In genomic region chr5:120967355-120968133, GRCm38 (mm10) we compare ENCODE assay signal across 21 mouse cellular contexts. TPM values are rescaled to one million over a fixed set of nuclear protein-coding genes. Genes with fewer than 3 reads are reported as not detected.
"Had no signal": no experiment of that assay in that cellular context is flagged by ENCODE, and none has a peak within 500 bp of the region (broad histone marks: within the 10 kb centered on the region; RNA-seq: fewer than 3 reads in every experiment).

No protein-coding gene starts in this region.

- H3K27me3 ChIP-seq: limb, embryonic 13.5 days; midbrain, embryonic 12.5 days; neural tube, embryonic 13.5 days; stomach, embryonic 15.5 days had no signal

- H3K9me3 ChIP-seq: limb, embryonic 13.5 days; midbrain, embryonic 12.5 days; neural tube, embryonic 13.5 days; stomach, embryonic 15.5 days had no signal

- H3K4me2 ChIP-seq: limb, embryonic 13.5 days; midbrain, embryonic 12.5 days; neural tube, embryonic 13.5 days; stomach, embryonic 15.5 days had no signal

- H3K4me1 ChIP-seq: limb, embryonic 13.5 days; stomach, embryonic 15.5 days had no signal

- H3K4me3 ChIP-seq: limb, embryonic 13.5 days; midbrain, embryonic 12.5 days; neural tube, embryonic 13.5 days; stomach, embryonic 15.5 days had no signal

- ATAC-seq: midbrain, embryonic 16.5 days had no signal

- H3K27ac ChIP-seq: kidney, postnatal 0 days; limb, embryonic 13.5 days; liver, embryonic 14.5 days; midbrain, embryonic 12.5 days; neural tube, embryonic 13.5 days; stomach, embryonic 15.5 days had no signal

- DNase-seq: kidney, postnatal 36 days; left cerebral cortex, postnatal 4 days; lung, adult 18-20 months; right cerebral cortex, postnatal 14 days; thymus, postnatal 4 days had no signal

- H3K36me3 ChIP-seq: limb, embryonic 13.5 days; midbrain, embryonic 12.5 days; neural tube, embryonic 13.5 days; stomach, embryonic 15.5 days had no signal

- H3K9ac ChIP-seq: limb, embryonic 13.5 days; liver, embryonic 14.5 days; midbrain, embryonic 12.5 days; neural tube, embryonic 13.5 days; stomach, embryonic 15.5 days had no signal

RNA-seq across cellular contexts. Expression of gene Rph3a, which starts 42.3 kb away (rescaled TPM):
- total RNA-seq: liver, adult 2 months; megakaryocyte-erythroid progenitor cell, adult 5-6 weeks had no signal
- polyA plus RNA-seq: liver, adult 2 months; liver, embryonic 14.5 days had no signal

RNA-seq across cellular contexts. Expression of gene Oas1d, which starts 53.2 kb away (rescaled TPM):
- total RNA-seq: layer of hippocampus, adult 18-20 months; layer of hippocampus, postnatal 14 days; left cerebral cortex, adult 18-20 months; left cerebral cortex, postnatal 10 days; left cerebral cortex, postnatal 4 days; liver, adult 2 months; megakaryocyte-erythroid progenitor cell, adult 5-6 weeks had no signal
- polyA plus RNA-seq: kidney, postnatal 0 days; limb, embryonic 13.5 days; liver, adult 2 months; liver, embryonic 14.5 days; lung, embryonic 16.5 days; midbrain, embryonic 12.5 days; neural tube, embryonic 13.5 days; spleen, adult 2 months; stomach, embryonic 15.5 days; testis, adult 2 months had no signal
